Mouse (Mus musculus): ENCODE data around the gene Ccdc85b.
A peak's percentile ranks its signal among the peaks of the same experiment; 100 is the strongest.
"Not testable (repeated sequence)": the region's sequence is repeated elsewhere in the genome, so short reads cannot be mapped to it uniquely, and the experiment has no call there.

The Ccdc85b gene

GRCm38 (mm10) chr19:5424782-5425741 lies 32.6 kb downstream of the Ccdc85b start, which contains the start of the genes Drap1 and AI837181:
Gene Drap1 (minus strand): TSS chr19:5424979.
Gene AI837181 (plus strand): TSS chr19:5425144.
- DNase-seq (ENCODE audit: low read depth, low spot score), result peak; percentile 91

DNA sequence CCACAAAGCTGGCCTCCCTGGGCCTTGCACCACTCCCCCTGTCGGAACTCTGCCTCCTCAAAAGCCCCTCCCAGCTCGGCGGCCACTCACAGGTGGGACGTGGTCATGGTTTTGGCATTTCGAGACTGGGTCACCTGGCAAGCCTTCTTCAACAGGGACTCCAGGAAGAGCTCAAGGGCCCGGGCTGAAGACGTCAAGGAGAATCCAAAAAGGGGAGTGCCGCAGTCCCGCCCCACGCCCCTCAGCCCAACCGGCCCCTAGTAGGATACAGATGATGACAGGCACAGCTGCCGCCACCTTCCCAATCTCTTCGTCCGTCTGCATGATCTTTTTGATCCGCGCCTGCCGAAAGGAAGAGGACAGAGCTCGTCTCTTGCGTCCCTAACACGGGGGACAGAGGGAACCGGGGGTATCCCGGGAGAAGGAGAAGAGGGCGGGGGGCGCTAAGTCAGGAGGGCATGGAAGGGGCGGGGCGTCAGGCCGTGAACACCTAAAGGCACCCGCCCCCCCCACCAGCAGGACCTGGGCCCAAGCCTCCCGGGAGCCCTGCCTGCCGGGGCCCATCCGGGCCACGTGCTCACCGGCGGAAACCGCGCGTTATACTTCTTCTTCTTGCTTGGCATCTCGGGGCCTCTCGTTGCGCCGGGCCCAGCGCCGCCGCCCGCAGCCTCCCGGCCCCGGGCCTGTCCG lies 33.5 kb downstream of the Ccdc85b start:
- no peak for DNase-seq (ENCODE audit: low read depth, low spot score)

GRCm38 (mm10) chr19:5423561-5423960 lies 34.1 kb downstream of the Ccdc85b start:
- DNase-seq (ENCODE audit: low read depth, low spot score), result no peak

DNA sequence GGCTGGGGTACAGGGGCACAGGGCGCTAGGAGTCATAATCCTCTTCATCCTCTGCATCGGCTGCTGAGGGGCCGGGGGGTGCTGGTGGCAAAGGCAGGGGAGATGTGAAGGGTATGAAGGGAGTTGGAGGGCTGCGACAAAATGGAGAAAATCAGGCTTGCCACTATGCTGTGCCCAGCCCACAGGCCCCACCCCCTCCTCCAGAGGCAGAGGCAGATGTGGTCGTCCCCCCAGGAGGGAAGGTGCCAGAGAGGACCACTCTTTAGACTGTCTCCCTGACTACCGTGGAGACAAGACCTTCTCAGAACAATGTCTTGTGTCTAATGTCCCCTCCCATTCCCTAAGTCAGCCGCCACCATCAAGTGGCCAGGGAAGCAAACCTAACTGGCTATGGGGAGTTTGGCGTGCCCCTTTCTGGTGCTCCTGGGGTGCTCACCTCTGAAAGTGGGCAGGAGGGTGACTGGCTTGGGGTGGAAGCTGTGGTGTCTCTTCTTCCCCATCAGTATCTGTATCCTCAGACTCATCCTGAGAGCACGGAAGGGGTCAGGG lies 34.7 kb downstream of the Ccdc85b start:
- DNase-seq (ENCODE audit: low read depth, low spot score), result no peak

DNA sequence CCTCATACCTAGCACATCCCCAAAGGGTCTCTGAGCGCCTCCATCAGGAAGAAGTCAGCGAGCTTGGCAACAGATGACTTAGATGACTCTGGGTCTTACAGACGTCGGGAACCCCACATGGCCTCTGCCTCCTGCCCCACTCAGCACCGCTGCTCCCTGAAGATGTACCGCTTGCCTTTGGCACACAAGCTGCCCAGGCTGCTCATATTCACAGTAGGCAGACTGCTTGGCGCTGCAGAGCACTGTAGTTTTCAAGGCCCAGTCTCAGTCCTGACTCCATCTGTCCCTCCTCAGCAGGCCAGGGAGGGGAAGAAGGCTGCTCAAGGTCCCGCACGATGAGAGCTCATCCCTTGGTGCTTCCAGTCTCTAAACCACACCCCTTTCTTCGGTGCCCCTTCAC lies 35.4 kb downstream of the Ccdc85b start:
- no peak for DNase-seq (ENCODE audit: low read depth, low spot score)

GRCm38 (mm10) chr19:5421784-5422183 lies 35.9 kb downstream of the Ccdc85b start:
- DNase-seq (ENCODE audit: low read depth, low spot score), result no peak

GRCm38 (mm10) chr19:5420579-5420978 lies 37.1 kb downstream of the Ccdc85b start:
- no peak for DNase-seq (ENCODE audit: low read depth, low spot score)

GRCm38 (mm10) chr19:5419630-5420029 lies 38.1 kb downstream of the Ccdc85b start:
- no peak for DNase-seq (ENCODE audit: low read depth, low spot score)

DNA sequence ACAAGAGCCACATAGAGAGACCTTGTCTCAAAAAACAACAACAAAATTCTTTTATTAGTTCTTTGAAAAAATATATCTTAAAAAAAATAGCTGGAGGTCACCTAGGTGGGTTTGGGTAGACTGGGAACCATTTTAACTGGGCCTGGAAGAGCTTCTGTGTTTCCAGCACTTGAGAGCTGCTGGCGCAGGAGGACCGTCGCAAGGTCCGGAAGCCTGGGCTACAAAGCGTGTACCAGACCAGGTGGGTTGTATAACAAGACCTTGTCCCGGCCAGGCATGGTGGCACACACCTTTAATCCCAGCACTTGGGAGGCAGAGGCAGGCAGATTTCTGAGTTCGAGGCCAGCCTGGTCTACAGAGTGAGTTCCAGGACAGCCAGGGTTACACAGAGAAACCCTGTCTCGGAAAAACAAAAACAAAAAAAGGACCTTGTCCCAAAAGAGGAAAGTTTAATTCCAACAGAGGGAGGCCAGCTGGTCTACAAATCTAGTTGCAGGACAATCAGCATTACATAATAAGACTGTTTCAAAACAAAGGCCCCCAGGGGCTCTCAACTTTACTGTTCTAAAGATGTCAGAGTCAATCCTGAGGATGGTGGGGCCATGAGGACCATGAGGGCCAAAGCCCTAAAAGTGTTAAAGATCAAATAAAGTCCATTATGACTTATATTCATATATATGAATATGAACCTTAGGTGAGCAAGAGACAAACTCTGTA lies 38.8 kb downstream of the Ccdc85b start:
- DNase-seq (ENCODE audit: low read depth, low spot score), result no peak

DNA sequence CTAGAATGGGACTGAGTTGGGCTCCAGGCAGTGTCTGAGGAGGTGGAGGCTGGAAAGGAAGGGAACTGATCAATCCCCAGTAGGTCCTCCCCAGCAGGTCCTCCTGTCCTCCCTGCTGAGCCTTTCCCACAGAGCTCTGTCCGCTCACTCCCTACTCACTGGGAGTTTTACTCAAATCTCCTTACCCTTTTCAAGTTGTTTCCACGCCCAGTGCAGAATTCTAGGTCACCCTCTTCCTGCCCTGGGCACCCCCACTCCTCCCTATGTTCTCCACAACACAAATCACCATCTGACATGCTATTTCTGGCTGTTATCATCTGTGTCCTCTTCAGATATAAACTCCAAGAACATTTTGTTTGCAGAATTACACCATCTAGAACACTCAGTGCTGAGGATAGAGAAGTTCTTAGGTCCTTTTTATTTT lies 43.1 kb downstream of the Ccdc85b start:
- DNase-seq (ENCODE audit: low read depth, low spot score), result no peak

DNA sequence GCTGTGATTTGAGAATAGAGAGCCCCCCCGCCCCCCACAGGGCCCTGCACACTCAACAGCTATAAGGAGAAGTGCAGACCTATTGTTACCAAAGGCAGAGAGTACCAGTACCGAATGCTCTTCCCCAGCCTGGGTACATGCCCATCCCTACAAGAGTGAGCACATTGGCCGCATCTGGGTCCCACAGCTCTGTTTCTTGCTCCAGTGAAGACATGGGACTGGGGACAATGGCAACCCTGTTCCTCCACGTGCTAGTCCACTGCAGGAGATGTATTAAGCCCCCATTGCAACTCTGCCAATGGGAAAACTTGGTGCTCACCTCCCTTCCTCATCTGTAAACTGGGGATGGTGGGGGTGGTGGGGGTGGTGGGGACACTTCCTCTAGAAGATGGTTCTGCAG lies 43.9 kb downstream of the Ccdc85b start:
- DNase-seq (ENCODE audit: low read depth, low spot score), result no peak

DNA sequence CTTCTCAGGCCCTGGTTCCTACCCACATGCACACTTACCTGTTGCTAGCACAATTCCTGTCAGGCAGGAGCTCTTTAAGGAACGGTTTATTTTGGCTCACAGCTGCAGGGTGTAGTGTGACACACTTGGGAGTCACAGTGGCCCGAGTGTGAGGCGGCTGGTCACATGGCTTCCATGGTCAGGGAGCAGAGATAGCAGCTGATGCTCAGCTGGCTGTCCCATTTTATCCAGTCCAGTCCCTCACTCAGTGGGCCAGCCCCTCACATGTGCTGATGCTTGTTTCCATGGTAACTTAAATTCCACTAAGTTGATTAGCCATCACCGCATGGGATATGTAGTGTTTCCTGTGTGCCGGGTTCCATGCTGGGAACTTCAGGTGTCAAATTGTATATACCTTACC lies 45.7 kb downstream of the Ccdc85b start:
- DNase-seq (ENCODE audit: low read depth, low spot score), result no peak

GRCm38 (mm10) chr19:5410641-5411040 lies 47.1 kb downstream of the Ccdc85b start:
- no peak for DNase-seq (ENCODE audit: low read depth, low spot score)

DNA sequence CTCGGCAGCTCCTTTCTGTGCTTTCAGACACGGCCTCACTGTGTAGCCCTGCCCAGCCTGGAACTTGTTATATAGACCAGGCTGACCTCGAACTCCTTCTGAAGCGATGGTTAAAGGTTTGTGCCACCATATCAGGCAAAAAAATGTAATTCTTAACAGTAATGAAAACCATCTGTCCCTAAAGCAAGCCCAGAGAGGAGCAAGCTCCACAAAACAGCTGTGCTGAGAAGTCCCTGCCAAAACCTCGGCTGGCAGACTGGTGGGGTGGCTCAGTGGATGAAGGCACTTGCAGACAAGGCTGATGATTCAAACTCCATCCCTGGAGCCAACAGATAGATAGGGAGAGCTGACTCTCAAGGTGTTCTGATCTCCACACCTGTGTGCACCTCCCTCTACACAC lies 48.6 kb downstream of the Ccdc85b start:
- no peak for DNase-seq (ENCODE audit: low read depth, low spot score)

- DNase-seq (ENCODE audit: low read depth, low spot score), result no peak
Observed at GRCm38 (mm10) chr19:5408057-5409001, 49.4 kb downstream of the Ccdc85b start.

GRCm38 (mm10) chr19:5407133-5407532 lies 50.6 kb downstream of the Ccdc85b start:
- DNase-seq (ENCODE audit: low read depth, low spot score), result no peak

DNA sequence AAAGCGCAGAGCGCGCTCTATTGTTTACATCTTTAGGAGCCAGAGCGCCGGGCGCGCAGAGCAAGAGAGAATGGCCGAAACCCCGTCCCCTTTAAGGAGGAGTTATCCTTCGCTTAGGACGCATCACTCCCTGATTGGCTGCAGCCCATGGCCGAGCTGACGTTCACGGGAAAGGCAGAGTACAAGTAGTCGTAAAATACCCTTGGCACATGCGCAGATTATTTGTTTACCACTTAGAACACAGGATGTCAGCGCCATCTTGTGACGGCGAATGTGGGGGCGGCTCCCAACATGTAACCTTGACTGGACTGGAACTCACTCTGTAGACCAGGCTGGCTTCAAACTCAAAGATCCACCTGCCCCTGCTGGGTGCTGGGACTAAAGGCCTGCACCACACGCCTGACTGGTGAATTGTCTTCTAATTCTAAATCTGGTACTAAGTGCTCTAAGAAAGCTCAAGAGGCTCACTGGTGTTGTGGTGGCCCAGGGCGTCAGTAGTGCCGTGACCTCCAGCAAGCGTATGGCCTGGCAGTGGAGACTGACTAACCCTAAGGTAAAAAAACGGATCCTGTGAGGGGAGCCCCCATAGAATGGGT lies 51.1 kb downstream of the Ccdc85b start:
- not testable (repeated sequence) for DNase-seq (ENCODE audit: low read depth, low spot score)

GRCm38 (mm10) chr19:5405924-5406323 lies 51.8 kb downstream of the Ccdc85b start:
- no peak for DNase-seq (ENCODE audit: low read depth, low spot score)

Data from WW6 (cell line).